Mouse (Mus musculus) testis, adult 2 months (tissue): ENCODE data around the gene Shkbp1. TPM values are rescaled to one million over a fixed set of nuclear protein-coding genes. Genes with fewer than 3 reads are reported as not detected.

Source experiments
- H3K27ac ChIP-seq: fragments of 200-500 bp; 2 replicates; pipeline ENCODE4 v1.5.1; 2012; ENCODE audit warnings: low read depth, low read length; ENCODE audit not compliant: control insufficient read depth, insufficient read depth
- H3K27me3 ChIP-seq: fragments of 200-500 bp; 2 replicates; pipeline ENCODE4 v1.6.1; 2012; ENCODE audit warnings: mild to moderate bottlenecking, low read length, moderate library complexity; ENCODE audit not compliant: control insufficient read depth, insufficient read depth
- H3K36me3 ChIP-seq: fragments of 200-500 bp; 2 replicates; pipeline ENCODE4 v1.6.1; 2012; ENCODE audit warnings: mild to moderate bottlenecking, low read length; ENCODE audit not compliant: control insufficient read depth, insufficient read depth
- H3K4me1 ChIP-seq: fragments of 200-500 bp; 2 replicates; pipeline ENCODE4 v1.6.1; 2012; ENCODE audit warnings: low read length; ENCODE audit not compliant: control insufficient read depth, insufficient read depth
- H3K4me3 ChIP-seq: fragments of 200-500 bp; 2 replicates; pipeline ENCODE4 v1.5.1; 2012; ENCODE audit warnings: low read depth, mild to moderate bottlenecking, low read length, moderate library complexity, mixed read lengths; ENCODE audit not compliant: control insufficient read depth
- CTCF ChIP-seq: fragments of 200-500 bp; IDR thresholded peaks from 2 replicates; pipeline ENCODE4 v1.5.1; 2012; ENCODE audit warnings: low read depth, mild to moderate bottlenecking, inconsistent platforms, low read length, moderate library complexity; ENCODE audit not compliant: control insufficient read depth, insufficient read depth, insufficient replicate concordance
- POLR2A ChIP-seq: fragments of 200-500 bp; IDR thresholded peaks from 2 replicates; pipeline ENCODE4 v1.6.1; 2012; ENCODE audit warnings: low read depth, mild to moderate bottlenecking, inconsistent platforms, low read length, moderate library complexity; ENCODE audit not compliant: control insufficient read depth
- polyA plus RNA-seq: library from polyadenylated mRNA; depleted of rRNA; stranded (reverse); fragments of >200 nt; gene quantifications from 2 replicates; pipeline ENCODE4 v1.2.3, GENCODE M21; 2012

Shkbp1 gene
- polyA plus RNA-seq, 1 experiment = 22.4 TPM

- Histone ChIP-seq H3K4me3 (no peak overlapping the region), H3K36me3 (no peaks in the 10 kb centered on the region), H3K27ac (no peak overlapping the region), H3K4me1 (no peaks in the 10 kb centered on the region), H3K27me3 (no peaks in the 10 kb centered on the region)
- TF ChIP-seq POLR2A = no peak
- no peak for TF ChIP-seq CTCF
Measured at GRCm38 (mm10) chr7:27381009-27381408, 25.2 kb upstream of the Shkbp1 start.

GRCm38 (mm10) chr7:27379836-27380235 is 24.0 kb upstream of the Shkbp1 start:
- H3K4me3 ChIP-seq = no peak overlapping the region
- TF ChIP-seq CTCF (no peak), POLR2A (no peak)
- no peak overlapping the region for H3K27ac ChIP-seq
- no peaks in the 10 kb centered on the region; the same call in 1 of the 2 replicates for H3K4me1 ChIP-seq
- no peaks in the 10 kb centered on the region for H3K36me3 ChIP-seq
- no peaks in the 10 kb centered on the region for H3K27me3 ChIP-seq

GRCm38 (mm10) chr7:27378431-27378830 is 22.6 kb upstream of the Shkbp1 start:
- Histone ChIP-seq H3K36me3 (no peaks in the 10 kb centered on the region), H3K27ac (no peak overlapping the region), H3K27me3 (no peaks in the 10 kb centered on the region), H3K4me1 (no peaks in the 10 kb centered on the region; the same call in 1 of the 2 replicates), H3K4me3 (no peak overlapping the region)
- TF ChIP-seq POLR2A (no peak), CTCF (no peak; the same call in 1 of the 2 replicates)

- Histone ChIP-seq H3K27ac (no peak overlapping the region), H3K36me3 (no peaks in the 10 kb centered on the region), H3K27me3 (no peaks in the 10 kb centered on the region), H3K4me3 (no peak overlapping the region), H3K4me1 (peaks cover 6% of the 10 kb centered on the region)
- TF ChIP-seq CTCF (no peak), POLR2A (no peak)
Measured at GRCm38 (mm10) chr7:27375274-27375673, 19.5 kb upstream of the Shkbp1 start.

GRCm38 (mm10) chr7:27371715-27372462 is 16.1 kb upstream of the Shkbp1 start:
- peaks cover 6% of the 10 kb centered on the region for H3K4me1 ChIP-seq
- TF ChIP-seq POLR2A = no peak
- no peak for TF ChIP-seq CTCF
- no peaks in the 10 kb centered on the region for H3K27me3 ChIP-seq
- no peaks in the 10 kb centered on the region for H3K36me3 ChIP-seq
- H3K27ac ChIP-seq = no peak overlapping the region
- H3K4me3 ChIP-seq = no peak overlapping the region

GRCm38 (mm10) chr7:27369111-27369510 is 13.3 kb upstream of the Shkbp1 start:
- Histone ChIP-seq H3K27ac (no peak overlapping the region), H3K27me3 (peaks cover 4% of the 10 kb centered on the region), H3K4me3 (no peak overlapping the region), H3K36me3 (no peaks in the 10 kb centered on the region), H3K4me1 (peaks cover 10% of the 10 kb centered on the region)
- TF ChIP-seq CTCF = no peak
- no peak for TF ChIP-seq POLR2A

- H3K4me1 ChIP-seq = peaks cover 10% of the 10 kb centered on the region
- peak overlapping the region; percentile 3; the same call in 1 of the 2 replicates for H3K4me3 ChIP-seq
- TF ChIP-seq CTCF (no peak), POLR2A (no peak)
- no peak overlapping the region for H3K27ac ChIP-seq
- peaks cover 4% of the 10 kb centered on the region for H3K27me3 ChIP-seq
- H3K36me3 ChIP-seq = no peaks in the 10 kb centered on the region
Measured at GRCm38 (mm10) chr7:27367976-27368375, 12.2 kb upstream of the Shkbp1 start.
